Mouse (Mus musculus) layer of hippocampus, postnatal 14 days (tissue): ENCODE measurements around the gene Map3k4. TPM values are rescaled to one million over a fixed set of nuclear protein-coding genes. Genes with fewer than 3 reads are reported as not detected.

ENCODE experiments used
- DNase-seq, 2 experiments: peaks; one replicate each; pipeline ENCODE4 v3.0.0; 2021 to 2022; ENCODE audit warnings: low spot score in 2 of 2, mixed read lengths in 1 of 2
- total RNA-seq, 2 experiments: library from RNA; stranded (reverse); gene quantifications; 2 replicates each; pipeline ENCODE4 v1.2.3; 2021

Map3k4 gene
- total RNA-seq, 2 experiments from 2014 or later: 41.5 to 46.0 TPM

- DNase-seq: peak in 1 of 2 experiments; percentile 78
These were observed 130.8 kb downstream of the Map3k4 start for GRCm38 (mm10) chr17:12187782-12188181.

GRCm38 (mm10) chr17:12186341-12186740 lies 132.3 kb downstream of the Map3k4 start:
- no peak for DNase-seq

GRCm38 (mm10) chr17:12185855-12186254 lies 132.7 kb downstream of the Map3k4 start:
- DNase-seq: no peak

- no peak for DNase-seq
These were observed 134.3 kb downstream of the Map3k4 start for GRCm38 (mm10) chr17:12184283-12184682.

GRCm38 (mm10) chr17:12182702-12183485 lies 135.7 kb downstream of the Map3k4 start:
- no peak for DNase-seq

GRCm38 (mm10) chr17:12179766-12180165 lies 138.8 kb downstream of the Map3k4 start:
- no peak for DNase-seq

GRCm38 (mm10) chr17:12179339-12179738 lies 139.3 kb downstream of the Map3k4 start:
- no peak for DNase-seq

Other genes with a start within 250 kb of the Map3k4 start
- gene Agpat4, start 200.1 kb downstream of the Map3k4 start, total RNA-seq: 10 to 100 TPM; 70.3 to 73.9 TPM
- not detected for gene Plg, start 59.8 kb upstream of the Map3k4 start, total RNA-seq
- 1 to 10 TPM in 1 of 2 experiments, under 1 TPM in 1; 0.92 to 1.6 TPM for gene Slc22a3, start 188.9 kb upstream of the Map3k4 start, total RNA-seq